Mouse (Mus musculus) bone marrow macrophage, adult 2 months (primary cell): Measurements from ENCODE around the gene Isyna1.

Experiments
- CTCF ChIP-seq: IDR thresholded peaks from 2 replicates; pipeline ENCODE4 v1.5.1; 2012; ENCODE audit warnings: low read depth, mild to moderate bottlenecking, low read length, moderate library complexity
- POLR2A ChIP-seq: IDR thresholded peaks from 2 replicates; pipeline ENCODE4 v1.6.1; 2012; ENCODE audit warnings: mild to moderate bottlenecking, low read depth, low read length, borderline replicate concordance

DNA sequence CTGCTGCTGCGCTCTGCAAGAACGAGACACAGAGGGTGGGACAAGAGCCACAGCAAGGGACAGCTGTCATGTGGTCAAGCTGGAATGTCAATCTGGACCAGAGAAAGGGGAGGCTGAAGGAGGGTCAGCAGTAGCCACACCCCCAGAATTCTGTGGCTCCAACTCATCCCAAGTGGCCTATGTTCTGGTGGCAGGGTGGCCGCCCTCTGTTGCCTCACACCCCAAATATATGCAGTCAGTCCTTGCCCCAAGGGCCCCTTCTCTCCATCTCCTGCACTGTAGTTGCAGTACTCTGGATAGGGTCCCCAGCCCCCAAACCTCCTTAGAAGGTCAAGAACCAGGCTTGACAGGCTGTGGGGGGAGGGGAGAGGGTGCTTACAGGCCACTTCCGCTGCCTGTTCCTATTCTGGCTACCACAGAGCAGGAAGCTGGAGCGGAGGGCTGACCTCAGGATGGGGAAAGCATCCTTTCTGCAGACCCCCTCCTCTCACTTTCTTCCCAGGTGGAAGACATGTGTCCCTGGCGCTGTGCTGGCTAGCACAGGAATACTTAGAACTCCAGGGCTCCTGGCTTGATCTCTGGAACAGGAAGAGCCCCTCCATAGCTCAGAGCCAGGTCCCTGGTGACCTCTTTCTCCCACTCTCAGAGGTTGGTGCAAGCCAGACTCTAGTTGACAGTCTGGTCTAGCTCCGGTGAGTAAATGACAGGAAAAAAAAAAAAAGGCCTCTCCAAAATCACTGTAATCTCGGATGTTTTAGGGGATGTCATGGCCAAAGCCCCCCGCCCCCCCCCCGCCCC is 6.5 kb downstream of the Isyna1 start:
- TF ChIP-seq CTCF (0 out of 2 replicates have a peak, but pooled peaks have one; percentile 5), POLR2A (no peak)
